Mouse (Mus musculus): ENCODE results near the gene Shank1. TPM values are rescaled to one million over a fixed set of nuclear protein-coding genes. Genes with fewer than 3 reads are reported as not detected.

Gene Shank1
- 5.1 and 6.9 TPM in 2 replicates for polyA plus RNA-seq (2014; fragmentation: Nextera tagmentation; extraction: Ambion mirVana)

DNA sequence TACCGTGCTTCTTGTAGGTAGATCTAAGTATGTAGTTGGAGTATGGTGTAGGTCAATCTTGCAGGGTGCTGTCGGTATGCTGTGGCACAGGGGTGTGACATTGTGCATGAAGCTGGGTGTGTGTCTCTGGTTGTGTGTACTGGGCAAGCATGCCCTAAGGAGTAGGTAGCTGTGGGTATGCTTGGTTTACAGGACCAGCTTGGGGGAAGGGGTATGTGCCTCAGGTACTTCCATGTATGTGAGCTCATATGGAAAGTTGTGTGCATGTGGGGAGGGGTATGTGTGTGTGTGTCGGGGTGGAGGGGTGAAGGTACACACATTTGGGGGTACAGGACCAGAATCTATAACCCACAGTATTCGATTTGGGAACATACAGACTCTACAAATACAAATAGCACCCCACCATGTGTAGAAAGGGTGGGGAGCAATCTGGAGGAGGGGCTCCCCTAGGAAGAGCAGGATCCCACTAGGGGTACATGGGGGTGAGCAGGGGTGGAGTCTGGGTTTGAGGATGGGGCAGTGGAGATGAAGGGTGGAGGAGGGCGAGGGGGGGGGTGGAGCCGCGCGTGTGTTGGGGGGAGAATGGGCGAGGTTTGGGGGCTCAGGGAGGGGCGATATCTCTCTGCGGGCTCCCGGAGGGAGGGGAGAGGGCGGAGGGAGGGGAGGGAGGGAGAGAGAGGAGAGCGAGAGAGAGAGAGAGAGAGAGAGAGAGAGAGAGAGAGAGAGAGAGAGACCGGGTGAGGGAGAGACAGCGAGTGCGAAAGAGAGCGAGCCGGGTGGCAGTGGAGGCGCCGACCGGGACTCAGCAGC is at the start of gene Shank1:
Gene Shank1 (plus strand): TSS at position 779 of the 810 bp plus-strand sequence.
- 29% methylated on average over 8 of the region's 22 CpGs for WGBS
- Histone ChIP-seq H3K27me3 (ENCODE audit: control insufficient read depth, insufficient read depth, low read length) (peaks cover 2% of the 10 kb centered on the region; the same call in 1 of the 2 replicates), H3K27ac (ENCODE audit: low read depth, low read length) (peak within 1 kb of the TSS; percentile 61), H3K9me3 (ENCODE audit: control insufficient read depth, low read length) (no peaks in the 10 kb centered on the region), H3K4me2 (replicated peaks; ENCODE audit: low read depth, low read length) (peak within 1 kb of the TSS; percentile 96), H3K4me1 (replicated peaks; ENCODE audit: control insufficient read depth, insufficient read depth, low read length) (peaks cover 10% of the 10 kb centered on the region), H3K9ac (ENCODE audit: low read depth, low read length) (peak within 1 kb of the TSS; percentile 71), H3K4me3 (ENCODE audit: low read depth, low read length) (peak within 1 kb of the TSS; percentile 49), H3K36me3 (ENCODE audit: control insufficient read depth, insufficient read depth, low read length) (no peaks in the 10 kb centered on the region)
- DNase-seq (ENCODE audit: low spot score) (peak; percentile 8), ATAC-seq (ENCODE audit: low FRiP score) (no peak)

DNA sequence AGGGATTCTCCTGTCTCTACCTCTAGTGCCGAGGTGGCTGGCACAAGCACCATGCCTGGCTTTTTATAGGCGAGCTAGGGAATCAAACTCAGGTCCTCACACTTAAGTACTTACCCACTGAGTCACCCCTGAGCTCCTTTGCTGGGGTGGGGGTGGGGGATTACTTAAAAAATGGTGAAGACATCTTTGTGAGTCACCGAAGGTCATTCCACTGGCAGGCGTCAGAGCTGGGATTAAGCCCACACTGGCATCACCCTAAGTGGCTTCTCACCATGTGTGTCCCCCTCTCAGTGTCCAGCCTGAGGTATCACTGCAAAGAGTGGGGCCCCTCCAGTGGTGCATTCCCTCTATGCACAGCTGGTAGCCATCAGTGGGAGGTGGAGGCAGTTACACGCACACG is 49.6 kb upstream of the Shank1 start:
- DNase-seq (ENCODE audit: low spot score) (no peak), ATAC-seq (ENCODE audit: low FRiP score) (no peak)
- Histone ChIP-seq H3K36me3 (ENCODE audit: control insufficient read depth, insufficient read depth, low read length) (no peaks in the 10 kb centered on the region), H3K4me1 (replicated peaks; ENCODE audit: control insufficient read depth, insufficient read depth, low read length) (no peaks in the 10 kb centered on the region), H3K27me3 (ENCODE audit: control insufficient read depth, insufficient read depth, low read length) (no peaks in the 10 kb centered on the region; the same call in 1 of the 2 replicates), H3K9me3 (ENCODE audit: control insufficient read depth, low read length) (no peaks in the 10 kb centered on the region), H3K4me2 (replicated peaks; ENCODE audit: low read depth, low read length) (no peak overlapping the region), H3K27ac (ENCODE audit: low read depth, low read length) (no peak overlapping the region), H3K9ac (ENCODE audit: low read depth, low read length) (no peak overlapping the region), H3K4me3 (ENCODE audit: low read depth, low read length) (no peak overlapping the region)
- 73% methylated on average over 6 of the region's 6 CpGs for WGBS

DNA sequence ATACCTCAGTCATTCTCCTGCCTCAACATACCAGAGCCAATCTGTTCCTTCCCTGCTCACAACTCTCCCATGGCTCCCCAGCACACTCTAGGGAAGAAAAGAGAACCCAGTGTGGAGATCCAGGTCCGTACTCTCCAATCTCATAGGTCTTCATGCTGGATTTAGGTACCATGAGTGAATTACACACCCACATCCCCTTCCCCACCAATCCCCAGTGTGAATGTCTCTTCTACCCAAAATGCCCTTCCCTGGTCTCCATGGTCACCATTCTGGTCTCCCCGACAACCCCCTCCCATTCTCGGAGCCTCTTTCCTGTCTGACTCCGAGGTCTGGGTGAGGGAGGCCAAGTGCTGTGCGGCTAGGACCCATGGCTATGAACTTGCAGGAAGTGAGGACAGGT is 48.9 kb upstream of the Shank1 start, which contains the start of gene Gm15517:
Gene Gm15517 (plus strand): TSS at position 301 of the 400 bp plus-strand sequence.
- Histone ChIP-seq H3K27ac (ENCODE audit: low read depth, low read length) (no peak within 1 kb of the TSS), H3K36me3 (ENCODE audit: control insufficient read depth, insufficient read depth, low read length) (no peaks in the 10 kb centered on the region), H3K27me3 (ENCODE audit: control insufficient read depth, insufficient read depth, low read length) (no peaks in the 10 kb centered on the region; the same call in 1 of the 2 replicates), H3K9ac (ENCODE audit: low read depth, low read length) (no peak within 1 kb of the TSS), H3K4me3 (ENCODE audit: low read depth, low read length) (no peak within 1 kb of the TSS), H3K9me3 (ENCODE audit: control insufficient read depth, low read length) (no peaks in the 10 kb centered on the region), H3K4me1 (replicated peaks; ENCODE audit: control insufficient read depth, insufficient read depth, low read length) (no peaks in the 10 kb centered on the region), H3K4me2 (replicated peaks; ENCODE audit: low read depth, low read length) (no peak within 1 kb of the TSS)
- ATAC-seq (ENCODE audit: low FRiP score): no peak
- 53% methylated on average over 5 of the region's 5 CpGs for WGBS
- no peak for DNase-seq (ENCODE audit: low spot score)

DNA sequence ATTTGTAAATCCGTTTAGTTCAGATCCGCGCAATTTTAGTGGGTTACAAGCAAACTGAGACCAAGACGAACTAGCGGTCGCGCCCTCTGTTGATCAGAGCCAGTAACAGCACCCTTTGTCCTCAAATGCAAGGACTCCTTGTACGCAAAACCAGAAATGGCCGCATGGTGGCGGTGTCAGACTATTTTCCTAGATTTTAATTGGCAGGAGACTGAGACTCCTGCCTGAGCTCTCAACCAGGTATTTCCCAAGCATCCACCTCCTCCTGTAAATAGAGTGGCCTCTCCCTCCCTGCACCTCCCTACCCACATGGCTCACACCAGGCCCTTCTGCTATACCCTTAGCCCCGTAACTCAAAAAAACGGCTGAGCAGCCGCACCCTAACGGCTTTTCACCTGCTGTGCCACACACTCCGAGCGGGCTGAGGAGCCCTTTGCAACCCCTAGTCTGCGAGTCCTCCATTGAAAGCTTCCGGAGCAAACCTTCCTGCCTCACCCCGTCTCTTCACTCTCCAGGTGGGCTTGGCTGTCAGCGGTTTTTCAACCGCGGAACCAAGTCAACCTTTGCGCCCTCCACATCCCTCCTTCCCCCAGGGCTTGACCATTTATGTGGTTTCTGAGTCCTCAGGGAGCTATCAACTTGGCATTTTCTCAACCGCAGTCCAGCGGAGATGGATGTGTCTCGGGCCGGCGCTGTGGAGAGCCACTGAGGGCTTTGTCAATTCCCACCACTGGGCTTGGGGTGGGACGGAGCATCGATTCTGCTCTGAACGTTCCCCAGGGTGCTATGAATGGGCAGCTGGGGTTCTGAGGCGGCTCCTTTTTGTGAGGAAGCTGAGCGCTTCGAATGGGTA is 47.0 kb upstream of the Shank1 start:
- ATAC-seq (ENCODE audit: low FRiP score): peak; percentile 76
- Histone ChIP-seq H3K4me2 (replicated peaks; ENCODE audit: low read depth, low read length) (peak overlapping the region; percentile 41), H3K27ac (ENCODE audit: low read depth, low read length) (no peak overlapping the region), H3K9me3 (ENCODE audit: control insufficient read depth, low read length) (no peaks in the 10 kb centered on the region), H3K36me3 (ENCODE audit: control insufficient read depth, insufficient read depth, low read length) (no peaks in the 10 kb centered on the region), H3K9ac (ENCODE audit: low read depth, low read length) (no peak overlapping the region), H3K4me3 (ENCODE audit: low read depth, low read length) (no peak overlapping the region), H3K27me3 (ENCODE audit: control insufficient read depth, insufficient read depth, low read length) (no peaks in the 10 kb centered on the region; the same call in 1 of the 2 replicates), H3K4me1 (replicated peaks; ENCODE audit: control insufficient read depth, insufficient read depth, low read length) (no peaks in the 10 kb centered on the region)
- 2% methylated on average over 34 of the region's 34 CpGs for WGBS
- peak; percentile 98 for DNase-seq (ENCODE audit: low spot score)

DNA sequence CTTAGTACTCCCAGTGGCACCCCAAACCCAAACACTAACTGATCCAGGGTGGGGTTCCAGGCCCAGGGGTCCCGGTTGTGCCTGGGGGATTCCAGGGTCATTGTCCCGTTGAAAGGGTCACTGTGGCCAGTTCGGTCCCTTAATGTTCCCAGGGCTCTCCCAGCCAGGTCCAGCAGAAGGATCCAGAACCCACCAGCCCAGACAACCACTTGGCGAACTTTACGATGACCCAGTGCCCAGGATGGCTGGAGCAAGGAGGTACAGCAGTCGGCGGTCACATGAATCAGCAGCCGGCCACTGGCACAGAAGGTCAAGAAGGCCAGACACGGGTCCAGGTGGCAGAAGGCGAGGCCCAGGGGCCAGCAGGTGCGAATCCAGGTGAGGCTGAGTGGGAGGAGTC is 41.9 kb upstream of the Shank1 start:
- no peak overlapping the region for H3K4me2 ChIP-seq (replicated peaks; ENCODE audit: low read depth, low read length)
- no peak for DNase-seq (ENCODE audit: low spot score)
- no peaks in the 10 kb centered on the region for H3K9me3 ChIP-seq (ENCODE audit: control insufficient read depth, low read length)
- no peak for ATAC-seq (ENCODE audit: low FRiP score)
- no peak overlapping the region for H3K9ac ChIP-seq (ENCODE audit: low read depth, low read length)
- no peaks in the 10 kb centered on the region for H3K27me3 ChIP-seq (ENCODE audit: control insufficient read depth, insufficient read depth, low read length)
- no peaks in the 10 kb centered on the region for H3K4me1 ChIP-seq (replicated peaks; ENCODE audit: control insufficient read depth, insufficient read depth, low read length)
- no peak overlapping the region for H3K27ac ChIP-seq (ENCODE audit: low read depth, low read length)
- 85% methylated on average over 11 of the region's 11 CpGs for WGBS
- no peaks in the 10 kb centered on the region for H3K36me3 ChIP-seq (ENCODE audit: control insufficient read depth, insufficient read depth, low read length)
- H3K4me3 ChIP-seq (ENCODE audit: low read depth, low read length): no peak overlapping the region

DNA sequence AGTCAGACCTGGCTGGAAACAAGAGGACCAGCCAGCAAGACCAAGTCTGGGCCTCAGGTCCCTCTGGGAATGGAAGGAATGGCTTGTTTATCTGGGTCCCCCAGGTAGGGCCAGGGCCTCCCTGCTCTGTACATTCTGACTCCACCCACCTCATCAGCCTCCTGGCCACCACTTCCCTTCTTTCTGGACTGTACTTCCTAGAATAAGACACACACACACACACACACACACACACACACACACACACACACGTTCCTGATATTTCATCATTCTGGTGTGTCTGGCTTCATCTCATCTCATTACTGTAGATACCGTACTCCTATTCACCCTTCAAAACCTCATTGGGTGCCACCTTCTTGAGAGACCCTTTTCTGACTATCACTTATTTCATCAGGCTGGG is 40.7 kb upstream of the Shank1 start:
- H3K27ac ChIP-seq (ENCODE audit: low read depth, low read length): no peak overlapping the region
- no peaks in the 10 kb centered on the region for H3K9me3 ChIP-seq (ENCODE audit: control insufficient read depth, low read length)
- no peaks in the 10 kb centered on the region for H3K4me1 ChIP-seq (replicated peaks; ENCODE audit: control insufficient read depth, insufficient read depth, low read length)
- no peak overlapping the region for H3K9ac ChIP-seq (ENCODE audit: low read depth, low read length)
- DNase-seq (ENCODE audit: low spot score): no peak
- no peak overlapping the region for H3K4me2 ChIP-seq (replicated peaks; ENCODE audit: low read depth, low read length)
- no peaks in the 10 kb centered on the region for H3K27me3 ChIP-seq (ENCODE audit: control insufficient read depth, insufficient read depth, low read length)
- 92% methylated on average over 2 of the region's 2 CpGs for WGBS
- no peak for ATAC-seq (ENCODE audit: low FRiP score)
- H3K36me3 ChIP-seq (ENCODE audit: control insufficient read depth, insufficient read depth, low read length): no peaks in the 10 kb centered on the region
- no peak overlapping the region for H3K4me3 ChIP-seq (ENCODE audit: low read depth, low read length)

DNA sequence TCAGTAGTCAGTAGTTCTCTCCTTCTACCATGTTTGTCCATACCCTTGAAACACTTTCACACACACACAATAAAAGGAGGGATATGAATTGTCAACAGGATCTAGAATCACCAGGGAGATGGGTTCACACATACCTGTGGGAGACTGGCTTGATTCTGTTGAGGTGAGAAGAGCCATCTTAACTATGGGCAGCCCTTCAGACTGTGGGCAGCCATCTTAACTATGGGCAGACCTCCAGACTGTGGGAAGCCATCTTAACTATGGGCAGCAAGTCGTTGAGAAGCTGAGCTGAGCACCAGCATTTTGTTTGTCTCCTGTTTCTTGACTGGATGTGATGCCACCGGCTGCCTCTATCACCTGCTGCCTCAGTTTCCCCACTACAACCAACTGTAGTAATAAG is 38.7 kb upstream of the Shank1 start:
- DNase-seq (ENCODE audit: low spot score): no peak
- H3K36me3 ChIP-seq (ENCODE audit: control insufficient read depth, insufficient read depth, low read length): no peaks in the 10 kb centered on the region
- WGBS: 80% methylated on average over 2 of the region's 2 CpGs
- no peak overlapping the region for H3K4me2 ChIP-seq (replicated peaks; ENCODE audit: low read depth, low read length)
- no peak overlapping the region for H3K4me3 ChIP-seq (ENCODE audit: low read depth, low read length)
- no peaks in the 10 kb centered on the region for H3K9me3 ChIP-seq (ENCODE audit: control insufficient read depth, low read length)
- ATAC-seq (ENCODE audit: low FRiP score): no peak
- no peak overlapping the region for H3K9ac ChIP-seq (ENCODE audit: low read depth, low read length)
- no peaks in the 10 kb centered on the region for H3K27me3 ChIP-seq (ENCODE audit: control insufficient read depth, insufficient read depth, low read length)
- H3K27ac ChIP-seq (ENCODE audit: low read depth, low read length): no peak overlapping the region
- H3K4me1 ChIP-seq (replicated peaks; ENCODE audit: control insufficient read depth, insufficient read depth, low read length): no peaks in the 10 kb centered on the region

DNA sequence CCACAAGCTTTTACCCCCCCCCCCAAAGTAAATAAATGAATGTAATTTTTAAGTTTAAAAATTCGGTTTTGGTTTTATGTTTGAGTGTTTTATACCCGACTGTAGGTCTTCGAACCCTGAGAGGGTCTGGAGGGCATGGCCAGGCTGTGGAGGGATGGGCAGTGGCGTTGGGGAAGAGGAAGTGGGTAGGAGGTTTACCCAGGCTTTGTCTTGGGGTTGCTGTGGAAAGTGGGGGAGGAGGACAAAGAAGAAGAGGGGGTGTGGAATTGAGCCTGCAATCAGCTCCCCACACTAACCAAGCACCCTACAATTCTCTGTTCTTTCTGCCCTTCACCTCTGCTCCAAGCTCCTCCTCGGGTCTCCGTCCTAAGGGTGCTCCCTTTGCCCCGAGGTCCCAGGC is 37.5 kb upstream of the Shank1 start:
- 84% methylated on average over 7 of the region's 7 CpGs for WGBS
- ATAC-seq (ENCODE audit: low FRiP score) (no peak), DNase-seq (ENCODE audit: low spot score) (no peak)
- no peak overlapping the region for H3K9ac ChIP-seq (ENCODE audit: low read depth, low read length)
- H3K27me3 ChIP-seq (ENCODE audit: control insufficient read depth, insufficient read depth, low read length): no peaks in the 10 kb centered on the region
- H3K4me2 ChIP-seq (replicated peaks; ENCODE audit: low read depth, low read length): no peak overlapping the region
- H3K36me3 ChIP-seq (ENCODE audit: control insufficient read depth, insufficient read depth, low read length): no peaks in the 10 kb centered on the region
- no peak overlapping the region for H3K4me3 ChIP-seq (ENCODE audit: low read depth, low read length)
- H3K9me3 ChIP-seq (ENCODE audit: control insufficient read depth, low read length): no peaks in the 10 kb centered on the region
- H3K4me1 ChIP-seq (replicated peaks; ENCODE audit: control insufficient read depth, insufficient read depth, low read length): no peaks in the 10 kb centered on the region
- H3K27ac ChIP-seq (ENCODE audit: low read depth, low read length): no peak overlapping the region

Data from hindbrain, embryonic 11.5 days (tissue).